Mouse (Mus musculus) hindbrain, embryonic 16.5 days (tissue): ENCODE results near the gene Tmem30c. TPM values are rescaled to one million over a fixed set of nuclear protein-coding genes. Genes with fewer than 3 reads are reported as not detected.

Source experiments
- ATAC-seq: fragments of 200-750 bp; cut with Nextera tagmentation; 2 replicates; pipeline ENCODE4 v1.8.0; 2017; ENCODE audit warnings: moderate TSS enrichment, moderate library complexity
- H3K27ac ChIP-seq: fragments of 300-500 bp; sonication (generic); 2 replicates; pipeline ENCODE4 v1.5.1; 2014; ENCODE audit warnings: low read depth, mild to moderate bottlenecking, control low read depth, low read length, moderate library complexity
- H3K27me3 ChIP-seq: fragments of 300-500 bp; sonication (generic); replicated peaks from 2 replicates; pipeline ENCODE4 v1.6.1; 2014; ENCODE audit warnings: low read length; ENCODE audit not compliant: control insufficient read depth, insufficient read depth
- H3K36me3 ChIP-seq: fragments of 300-500 bp; sonication (generic); 2 replicates; pipeline ENCODE4 v1.6.1; 2014; ENCODE audit warnings: mild to moderate bottlenecking, low read length, moderate library complexity, mixed read lengths; ENCODE audit not compliant: control insufficient read depth, insufficient read depth
- H3K4me1 ChIP-seq: fragments of 300-500 bp; sonication (generic); 2 replicates; pipeline ENCODE4 v1.6.1; 2014; ENCODE audit warnings: low read depth, low read length; ENCODE audit not compliant: control insufficient read depth, insufficient read depth
- H3K4me2 ChIP-seq: fragments of 300-500 bp; sonication (generic); 2 replicates; pipeline ENCODE4 v1.6.1; 2014; ENCODE audit warnings: mild to moderate bottlenecking, low read length, control low read depth, moderate library complexity
- H3K4me3 ChIP-seq: fragments of 300-500 bp; sonication (generic); 2 replicates; pipeline ENCODE4 v1.5.1; 2014; ENCODE audit warnings: mild to moderate bottlenecking, low read length, control low read depth, moderate library complexity
- H3K9ac ChIP-seq: fragments of 300-500 bp; sonication (generic); 2 replicates; pipeline ENCODE4 v1.6.1; 2014; ENCODE audit warnings: low read depth, mild to moderate bottlenecking, control low read depth, low read length, moderate library complexity
- H3K9me3 ChIP-seq: fragments of 300-500 bp; sonication (generic); 2 replicates; pipeline ENCODE4 v1.6.1; 2014; ENCODE audit warnings: mild to moderate bottlenecking, low read length, moderate library complexity; ENCODE audit not compliant: control insufficient read depth
- WGBS: fragments of 180-500 bp; shearing (Covaris S2); extraction: QIAGEN DNeasy Blood & Tissue Kit; methylation state at CpG from one replicate; pipeline ENCODE4 v1.1.7; 2014; 5-methylcytosine and 5-hydroxymethylcytosine counted together
- polyA plus RNA-seq: library from polyadenylated mRNA; unstranded; fragments of >200 nt; fragmentation: Nextera tagmentation; extraction: Ambion mirVana; gene quantifications from 2 replicates; pipeline ENCODE4 v1.2.1, GENCODE M21; 2015

Gene Tmem30c
- polyA plus RNA-seq, 1 experiment from 2014 or later: 0.31 TPM

DNA sequence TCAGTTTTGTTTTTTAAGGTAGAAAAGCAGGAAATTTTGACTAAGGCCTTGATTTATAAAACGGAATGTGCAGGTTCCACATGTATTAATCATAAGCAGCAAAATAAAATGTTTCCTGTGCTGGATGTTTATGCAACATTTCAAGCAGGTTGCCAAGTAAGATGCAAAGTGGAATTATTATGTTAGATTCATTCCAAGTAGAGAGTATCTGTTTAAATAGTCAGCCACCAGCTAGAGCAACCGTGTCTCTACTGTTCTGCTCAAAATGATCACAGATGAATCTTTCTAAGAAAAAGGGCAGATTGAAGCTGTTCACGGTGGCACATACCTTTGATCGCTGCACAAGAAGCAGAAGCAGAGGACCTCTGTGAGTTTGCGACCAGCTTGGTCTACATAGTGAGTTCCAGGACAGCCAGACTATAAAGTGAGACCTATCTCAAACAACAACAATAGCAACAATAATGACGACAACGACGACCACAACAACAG is 26.0 kb upstream of the Tmem30c start:
- Histone ChIP-seq H3K4me3 (no peak overlapping the region), H3K4me1 (no peaks in the 10 kb centered on the region), H3K4me2 (no peak overlapping the region), H3K36me3 (no peaks in the 10 kb centered on the region), H3K27me3 (no peaks in the 10 kb centered on the region), H3K9ac (no peak overlapping the region), H3K27ac (no peak overlapping the region), H3K9me3 (no peaks in the 10 kb centered on the region)
- no peak for ATAC-seq
- 81% methylated on average over 8 of the region's 8 CpGs for WGBS

GRCm38 (mm10) chr16:57317882-57318636 is 25.4 kb upstream of the Tmem30c start:
- Histone ChIP-seq H3K27ac (no peak overlapping the region), H3K4me3 (no peak overlapping the region), H3K9ac (no peak overlapping the region), H3K27me3 (no peaks in the 10 kb centered on the region), H3K4me1 (no peaks in the 10 kb centered on the region), H3K9me3 (no peaks in the 10 kb centered on the region), H3K36me3 (no peaks in the 10 kb centered on the region), H3K4me2 (no peak overlapping the region)
- WGBS: 55% methylated on average over 13 of the region's 13 CpGs
- ATAC-seq: no peak

- Histone ChIP-seq H3K4me2 (no peak overlapping the region), H3K36me3 (no peaks in the 10 kb centered on the region), H3K9ac (no peak overlapping the region), H3K9me3 (no peaks in the 10 kb centered on the region), H3K27ac (no peak overlapping the region), H3K4me3 (no peak overlapping the region), H3K4me1 (no peaks in the 10 kb centered on the region), H3K27me3 (no peaks in the 10 kb centered on the region)
- WGBS: 84% methylated on average over 4 of the region's 4 CpGs
- ATAC-seq: no peak
Measured at GRCm38 (mm10) chr16:57317127-57317526, 24.5 kb upstream of the Tmem30c start.

- H3K36me3 ChIP-seq: no peaks in the 10 kb centered on the region
- no peak overlapping the region for H3K9ac ChIP-seq
- no peak overlapping the region for H3K27ac ChIP-seq
- H3K4me2 ChIP-seq: no peak overlapping the region
- 87% methylated on average over 9 of the region's 9 CpGs for WGBS
- no peaks in the 10 kb centered on the region for H3K27me3 ChIP-seq
- H3K4me3 ChIP-seq: no peak overlapping the region
- ATAC-seq: no peak
- H3K4me1 ChIP-seq: no peaks in the 10 kb centered on the region
- H3K9me3 ChIP-seq: no peaks in the 10 kb centered on the region
Measured at GRCm38 (mm10) chr16:57315026-57315425, 22.4 kb upstream of the Tmem30c start.

DNA sequence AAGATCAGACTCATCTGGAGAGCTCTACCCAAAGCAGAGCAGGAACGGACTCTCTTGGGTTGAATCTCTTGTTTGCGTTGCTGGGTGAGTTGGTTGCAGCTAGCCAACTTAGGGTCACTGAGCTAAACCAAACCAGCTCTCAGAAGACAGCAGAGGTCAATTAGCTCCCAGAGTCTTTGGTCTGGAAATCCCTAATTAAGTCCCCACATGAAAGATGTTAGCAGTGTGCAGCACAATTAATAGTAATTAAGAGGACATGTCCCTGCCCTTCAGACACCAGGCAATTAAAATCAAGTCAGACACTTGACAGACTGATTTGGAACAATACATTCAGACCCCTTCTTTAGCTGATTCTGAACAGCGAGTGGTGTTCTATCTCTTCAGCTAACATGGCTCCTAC is 21.6 kb upstream of the Tmem30c start:
- no peaks in the 10 kb centered on the region for H3K27me3 ChIP-seq
- no peaks in the 10 kb centered on the region for H3K9me3 ChIP-seq
- H3K4me3 ChIP-seq: no peak overlapping the region
- WGBS: 66% methylated on average over 3 of the region's 3 CpGs
- no peak overlapping the region for H3K4me2 ChIP-seq
- no peaks in the 10 kb centered on the region for H3K36me3 ChIP-seq
- no peak overlapping the region for H3K27ac ChIP-seq
- ATAC-seq: no peak
- no peak overlapping the region for H3K9ac ChIP-seq
- H3K4me1 ChIP-seq: no peaks in the 10 kb centered on the region

DNA sequence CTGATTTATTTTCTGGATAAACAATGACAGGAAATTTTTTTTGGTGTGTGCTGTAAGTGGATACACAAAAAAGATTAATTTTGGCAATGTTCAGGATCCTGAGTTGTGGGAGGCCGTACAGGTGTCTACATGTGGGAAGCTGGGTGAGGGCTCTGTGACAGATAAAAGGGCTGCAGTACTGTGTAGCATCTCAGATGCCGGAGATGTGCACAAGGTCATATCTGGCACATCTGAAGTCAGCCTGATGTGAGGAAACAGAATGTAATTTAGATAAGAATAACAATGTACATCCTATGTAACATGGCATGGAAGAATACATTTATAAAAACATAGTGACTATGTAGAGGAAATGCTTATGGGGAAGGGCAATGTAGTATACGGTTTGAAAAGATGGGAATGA is 20.8 kb upstream of the Tmem30c start:
- H3K4me2 ChIP-seq: no peak overlapping the region
- no peaks in the 10 kb centered on the region for H3K9me3 ChIP-seq
- no peak for ATAC-seq
- no peaks in the 10 kb centered on the region for H3K4me1 ChIP-seq
- H3K4me3 ChIP-seq: no peak overlapping the region
- no peak overlapping the region for H3K9ac ChIP-seq
- H3K27me3 ChIP-seq: no peaks in the 10 kb centered on the region
- H3K27ac ChIP-seq: no peak overlapping the region
- H3K36me3 ChIP-seq: no peaks in the 10 kb centered on the region
- 90% methylated on average over 3 of the region's 3 CpGs for WGBS

DNA sequence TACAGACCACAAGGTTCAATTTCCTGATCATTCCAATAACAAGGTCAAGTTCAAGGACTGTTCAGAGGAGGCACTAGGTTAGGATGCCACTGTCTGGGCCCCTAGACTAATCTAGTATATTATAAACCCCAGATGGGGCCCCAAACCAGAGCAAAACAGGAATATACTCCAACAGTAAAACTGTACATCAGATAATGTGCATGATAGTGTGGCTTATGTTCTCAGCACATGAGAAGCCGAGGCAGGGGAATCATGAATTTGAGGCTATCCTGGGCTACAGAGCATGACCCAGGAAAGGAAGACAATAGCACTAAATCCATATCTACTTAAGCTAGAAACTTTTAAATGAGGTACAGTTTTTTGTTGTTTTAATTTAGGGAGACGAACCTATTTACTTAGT is 19.5 kb upstream of the Tmem30c start:
- Histone ChIP-seq H3K27me3 (no peaks in the 10 kb centered on the region), H3K4me2 (no peak overlapping the region), H3K27ac (no peak overlapping the region), H3K9ac (no peak overlapping the region), H3K9me3 (no peaks in the 10 kb centered on the region), H3K4me3 (no peak overlapping the region), H3K36me3 (no peaks in the 10 kb centered on the region), H3K4me1 (no peaks in the 10 kb centered on the region)
- ATAC-seq: no peak
- WGBS: 92% methylated on average over 2 of the region's 2 CpGs

DNA sequence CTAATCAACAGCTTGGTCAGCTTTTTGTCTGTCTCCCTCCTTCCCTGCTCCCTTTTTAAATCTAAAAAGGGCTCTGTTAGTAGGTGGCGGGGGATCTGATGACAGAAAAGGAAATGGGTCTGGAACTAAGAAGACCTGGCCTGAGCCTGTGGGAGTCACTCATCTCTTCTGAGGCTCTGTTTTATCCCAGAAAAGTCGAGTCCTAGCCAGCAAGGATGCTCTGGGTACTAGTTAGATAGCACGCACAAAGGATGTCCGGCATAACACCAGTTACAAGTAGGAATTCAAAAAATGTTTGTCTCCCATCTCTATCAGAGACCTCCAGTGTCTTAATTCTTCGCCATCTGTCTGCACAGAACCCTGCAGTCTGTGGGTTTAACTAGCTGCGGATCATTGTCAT is 12.8 kb upstream of the Tmem30c start:
- no peaks in the 10 kb centered on the region for H3K36me3 ChIP-seq
- H3K4me1 ChIP-seq: no peaks in the 10 kb centered on the region
- H3K9me3 ChIP-seq: no peaks in the 10 kb centered on the region
- H3K9ac ChIP-seq: no peak overlapping the region
- ATAC-seq: no peak
- whole genome bisulfite sequencing: 85% methylated on average over 6 of the region's 6 CpGs
- H3K4me3 ChIP-seq: no peak overlapping the region
- no peak overlapping the region for H3K4me2 ChIP-seq
- H3K27ac ChIP-seq: no peak overlapping the region
- no peaks in the 10 kb centered on the region for H3K27me3 ChIP-seq

DNA sequence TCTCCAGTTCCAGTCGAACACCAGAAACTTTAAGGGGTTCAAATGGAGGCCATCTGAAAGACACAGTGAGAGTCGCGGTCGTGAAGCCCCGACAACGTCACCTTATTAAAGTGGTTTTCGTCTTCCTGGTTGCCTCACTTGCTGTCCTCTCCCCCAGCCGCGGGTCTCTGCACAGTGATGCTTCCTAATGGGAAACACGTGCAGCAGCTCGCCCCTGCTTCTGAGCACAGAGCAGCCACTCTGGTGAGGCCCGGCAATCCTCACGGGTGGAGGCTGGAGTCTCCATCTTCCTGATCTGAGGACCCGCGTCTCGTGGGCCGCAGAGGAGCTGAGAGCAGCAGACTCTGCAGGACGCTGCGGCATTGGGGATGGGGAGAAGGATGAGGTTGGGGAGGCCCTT is 11.1 kb upstream of the Tmem30c start:
- WGBS: 59% methylated on average over 19 of the region's 19 CpGs
- H3K27me3 ChIP-seq: no peaks in the 10 kb centered on the region
- H3K9ac ChIP-seq: no peak overlapping the region
- no peaks in the 10 kb centered on the region for H3K9me3 ChIP-seq
- H3K36me3 ChIP-seq: no peaks in the 10 kb centered on the region
- no peak overlapping the region for H3K27ac ChIP-seq
- no peak overlapping the region for H3K4me3 ChIP-seq
- ATAC-seq: no peak
- H3K4me1 ChIP-seq: no peaks in the 10 kb centered on the region
- no peak overlapping the region for H3K4me2 ChIP-seq
